Mouse (Mus musculus) E14TG2a.4 (cell line): Measurements from ENCODE around the gene Ccdc14.

Source experiments
- CTCF ChIP-seq: conservative IDR thresholded peaks from 2 replicates; pipeline ENCODE4 v1.5.1; 2014; ENCODE audit warnings: low read length
- NANOG ChIP-seq: IDR thresholded peaks from 2 replicates; pipeline ENCODE4 v1.6.1; 2014; ENCODE audit warnings: borderline replicate concordance, low read length, mixed read lengths
- POU5F1 ChIP-seq: IDR thresholded peaks from 2 replicates; pipeline ENCODE4 v1.6.1; 2014; ENCODE audit warnings: low read length, borderline replicate concordance

- no peak for TF ChIP-seq CTCF
- no peak for TF ChIP-seq NANOG
- TF ChIP-seq POU5F1, result no peak
These were observed 17.6 kb upstream of the Ccdc14 start for GRCm38 (mm10) chr16:34672822-34673221.
